Mouse (Mus musculus): ENCODE results near the gene Arhgap9. TPM values are rescaled to one million over a fixed set of nuclear protein-coding genes. Genes with fewer than 3 reads are reported as not detected.
A peak's percentile ranks its signal among the peaks of the same experiment; 100 is the strongest.

Arhgap9 gene
- total RNA-seq, 4 experiments from 2014 or later, result 2.2 to 5.0 (median 3.6) TPM

DNA sequence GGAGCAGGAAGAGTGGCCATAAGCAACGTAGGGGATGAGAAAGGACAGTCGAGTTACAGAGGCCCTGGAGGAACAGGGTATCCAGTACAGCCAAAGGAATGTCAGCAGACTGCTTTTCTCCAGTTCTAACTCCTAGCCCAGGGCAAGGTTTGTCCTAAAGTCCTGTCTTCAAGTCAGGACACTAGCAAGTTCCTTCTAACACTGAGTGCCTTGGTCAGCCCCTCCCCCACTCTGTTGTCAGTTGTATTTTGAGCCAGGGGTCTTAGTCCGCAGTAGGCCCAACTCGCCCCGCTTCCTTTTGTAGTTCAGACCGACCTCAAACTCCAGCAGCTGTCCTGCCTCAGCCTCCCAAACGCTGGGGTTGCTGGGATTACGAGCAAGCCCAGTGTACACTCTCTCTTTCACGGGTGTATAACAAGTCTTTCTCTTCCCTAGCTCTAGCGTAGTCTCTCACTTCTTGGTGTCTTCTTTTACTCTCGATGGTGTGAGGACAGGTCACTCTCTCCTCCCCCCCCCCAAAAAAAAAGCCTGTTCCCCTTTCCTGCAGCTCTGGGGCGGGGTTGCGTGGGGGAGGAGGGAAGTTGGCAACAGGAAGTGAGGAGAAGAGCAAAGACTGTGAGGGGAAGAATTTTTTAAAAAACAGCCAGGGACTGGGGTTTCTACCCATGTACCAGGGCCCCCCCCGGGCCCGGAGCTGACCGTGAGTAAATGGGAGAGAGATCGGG is 1.5 kb downstream of the Arhgap9 start:
- DNase-seq, result no peak

DNA sequence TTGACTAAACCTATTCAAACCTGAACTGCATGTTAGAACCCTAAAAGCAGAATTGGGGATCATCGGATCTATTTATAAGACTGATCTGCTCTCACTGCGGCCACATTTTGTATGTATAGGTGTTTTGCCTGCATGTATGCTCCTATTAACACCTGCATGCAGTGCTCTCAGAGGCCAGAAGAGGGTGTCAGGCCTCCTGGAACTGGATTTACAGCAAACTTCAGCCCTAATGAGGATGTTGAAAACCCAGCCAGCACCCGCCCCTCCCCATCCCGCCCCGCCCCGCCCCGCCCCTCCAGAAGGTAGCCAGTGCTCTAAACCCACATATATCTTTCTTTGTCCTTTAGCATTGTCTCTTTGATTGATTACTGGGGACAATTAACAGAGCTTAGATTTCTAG is 2.7 kb downstream of the Arhgap9 start:
- no peak for DNase-seq

DNA sequence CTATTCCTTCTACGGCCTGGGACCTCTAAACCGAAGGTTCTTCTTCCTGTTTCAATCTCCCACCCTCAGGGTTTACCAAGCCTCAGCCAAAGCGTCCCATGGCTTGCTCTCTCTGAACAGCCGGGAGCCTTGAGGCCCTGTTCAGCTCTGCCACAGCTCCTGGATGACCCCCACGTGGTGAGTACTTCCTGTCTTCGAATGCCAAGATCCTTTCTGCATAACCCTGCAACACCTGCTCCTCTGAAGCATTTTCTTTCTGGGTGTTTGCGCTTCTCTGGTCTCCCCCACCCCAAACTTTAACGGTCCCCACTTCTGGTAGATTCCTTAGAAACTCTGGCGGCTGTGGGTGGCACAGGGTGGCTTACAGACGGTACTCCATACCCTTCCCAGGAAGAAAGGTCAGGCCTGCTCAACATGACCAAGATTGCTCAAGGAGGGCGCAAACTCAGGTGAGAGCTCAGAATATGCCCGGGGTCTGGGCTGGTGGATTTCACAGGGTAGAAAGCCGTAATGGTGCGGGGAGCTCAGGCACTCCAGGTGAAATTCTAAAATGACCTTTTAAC is 3.8 kb downstream of the Arhgap9 start:
- no peak for DNase-seq

DNA sequence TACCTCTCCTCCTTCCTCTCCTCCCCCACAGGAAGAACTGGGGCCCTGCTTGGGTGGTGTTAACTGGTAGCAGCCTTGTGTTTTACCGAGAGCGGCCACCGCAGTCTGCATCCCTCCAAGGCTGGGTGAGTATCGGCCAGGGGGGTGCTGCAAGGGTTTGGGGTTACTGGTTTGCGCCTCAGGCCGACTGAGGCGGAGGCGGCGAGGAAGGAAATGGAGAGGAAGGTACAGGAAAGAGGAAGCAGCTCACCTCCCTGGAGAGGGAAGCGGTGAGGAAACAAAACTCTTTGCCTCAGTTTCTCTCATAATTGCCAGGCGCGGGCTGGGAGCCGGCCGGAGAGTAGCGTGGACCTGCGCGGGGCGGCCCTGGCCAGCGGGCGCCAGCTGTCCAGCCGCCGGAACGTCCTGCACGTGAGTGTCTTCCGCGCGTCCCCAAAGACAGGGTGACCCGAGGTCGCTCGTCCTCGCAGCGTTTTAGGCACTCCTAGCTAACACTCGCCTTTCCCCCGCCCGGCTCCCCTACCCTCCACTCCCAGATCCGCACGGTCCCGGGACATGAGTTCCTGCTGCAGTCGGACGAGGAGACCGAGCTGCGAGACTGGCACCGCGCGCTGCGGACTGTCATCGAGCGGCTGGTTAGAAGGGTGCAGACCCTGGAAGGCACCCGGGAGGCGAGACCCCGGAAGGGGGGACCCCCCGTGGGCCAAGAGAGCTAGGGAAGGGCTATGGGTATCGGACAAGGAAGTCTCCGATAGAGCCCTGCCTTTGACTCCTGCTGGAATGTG is 4.4 kb downstream of the Arhgap9 start:
- DNase-seq, result no peak

DNA sequence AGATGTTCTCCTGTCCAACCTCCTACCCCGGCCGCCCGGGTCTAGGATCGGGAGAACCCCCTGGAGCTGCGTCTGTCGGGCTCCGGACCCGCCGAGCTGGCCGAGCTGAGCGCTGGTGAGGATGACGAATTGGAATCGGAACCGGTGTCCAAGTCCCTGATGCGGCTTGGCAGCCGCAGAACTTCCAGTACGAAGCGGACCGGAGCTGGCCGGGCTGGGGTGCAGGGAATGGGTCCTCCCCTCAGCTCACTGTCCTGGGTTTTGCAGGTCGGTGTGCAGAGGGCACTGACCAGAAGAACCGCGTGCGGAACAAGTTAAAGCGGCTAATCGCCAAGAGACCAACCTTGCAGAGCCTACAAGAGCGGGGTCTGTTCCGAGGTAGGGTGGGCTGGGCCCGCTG is 5.1 kb downstream of the Arhgap9 start:
- DNase-seq, result no peak

DNA sequence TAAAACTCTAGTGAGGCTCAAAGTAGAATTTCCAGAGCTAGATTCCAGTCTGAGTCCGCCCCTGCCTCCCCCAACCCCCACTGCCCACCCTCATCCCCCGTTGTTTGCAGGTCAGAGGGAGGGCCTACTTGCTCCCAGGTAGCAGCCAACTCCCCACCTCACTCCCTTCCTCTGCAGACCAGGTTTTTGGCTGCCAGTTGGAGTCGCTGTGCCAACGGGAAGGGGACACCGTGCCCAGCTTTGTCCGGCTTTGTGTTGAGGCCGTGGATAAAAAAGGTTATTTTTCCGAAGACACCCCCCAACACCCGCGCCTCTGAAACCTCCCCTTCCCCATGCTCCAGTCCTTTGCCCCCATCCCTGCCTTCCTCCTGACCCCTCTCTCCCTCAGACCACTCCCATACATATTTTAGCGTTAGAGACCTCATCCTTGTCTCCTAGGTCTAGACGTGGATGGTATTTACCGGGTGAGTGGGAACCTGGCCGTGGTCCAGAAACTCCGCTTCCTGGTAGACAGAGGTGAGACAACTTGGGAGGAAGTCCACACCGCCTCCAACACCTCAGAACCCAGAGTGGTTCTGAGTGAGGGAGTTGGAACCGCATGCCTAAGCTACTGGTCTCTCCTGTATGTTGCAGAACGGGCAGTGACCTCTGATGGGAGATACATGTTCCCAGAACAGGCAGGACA is 5.8 kb downstream of the Arhgap9 start:
- DNase-seq, result no peak

DNA sequence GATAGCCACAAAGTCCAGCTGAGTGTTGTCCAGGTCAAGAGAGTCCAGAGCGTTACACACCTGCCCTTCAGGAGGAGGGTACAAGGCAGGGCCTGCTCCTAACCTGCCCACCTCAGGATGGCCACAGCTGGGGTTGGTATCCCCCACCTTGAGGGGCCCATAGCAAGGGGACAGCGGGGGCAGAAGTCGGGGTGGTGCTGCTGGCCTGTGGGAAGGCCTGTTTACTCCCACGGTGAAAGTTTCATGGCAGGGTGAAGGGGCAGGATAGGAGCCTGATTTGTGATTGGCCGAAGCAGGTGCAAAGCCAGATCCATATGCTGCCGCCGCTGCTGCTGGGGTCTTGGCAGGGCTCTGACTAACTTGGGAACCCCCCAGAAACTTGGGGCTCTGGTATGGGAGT is 8.4 kb downstream of the Arhgap9 start:
- DNase-seq, result no peak

DNA sequence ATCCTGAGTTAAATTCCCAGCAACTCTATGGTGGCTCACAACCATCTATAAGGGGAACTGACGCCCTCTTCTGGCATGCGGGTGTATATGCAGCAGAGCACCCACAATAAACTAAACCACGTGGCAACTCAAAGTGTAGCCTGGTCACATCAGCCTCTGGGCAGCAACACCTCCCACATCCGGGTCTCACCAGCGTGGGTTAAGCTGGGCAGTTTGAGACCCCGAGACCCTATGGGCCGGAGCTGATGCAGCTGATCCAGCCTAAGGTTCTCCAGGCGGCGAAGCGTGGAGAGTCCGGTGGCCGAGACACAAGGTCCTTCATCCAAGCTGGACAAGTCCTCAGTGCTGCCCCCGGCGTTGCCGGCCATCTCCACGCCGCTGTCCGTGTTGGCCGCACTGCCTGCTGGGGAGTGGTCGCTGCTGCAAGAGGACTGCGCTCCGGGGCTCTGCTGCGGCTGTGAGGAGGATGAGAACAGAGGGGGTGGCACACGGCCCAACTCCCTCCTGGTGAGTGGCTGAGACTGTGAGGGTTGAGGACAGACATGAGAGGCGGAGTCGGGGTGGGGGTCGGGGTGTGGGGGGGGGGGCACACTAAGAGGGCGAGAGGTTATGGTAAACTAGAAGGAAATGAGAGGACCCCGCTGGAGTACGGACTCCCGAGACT is 10.6 kb downstream of the Arhgap9 start:
- no peak for DNase-seq

DNA sequence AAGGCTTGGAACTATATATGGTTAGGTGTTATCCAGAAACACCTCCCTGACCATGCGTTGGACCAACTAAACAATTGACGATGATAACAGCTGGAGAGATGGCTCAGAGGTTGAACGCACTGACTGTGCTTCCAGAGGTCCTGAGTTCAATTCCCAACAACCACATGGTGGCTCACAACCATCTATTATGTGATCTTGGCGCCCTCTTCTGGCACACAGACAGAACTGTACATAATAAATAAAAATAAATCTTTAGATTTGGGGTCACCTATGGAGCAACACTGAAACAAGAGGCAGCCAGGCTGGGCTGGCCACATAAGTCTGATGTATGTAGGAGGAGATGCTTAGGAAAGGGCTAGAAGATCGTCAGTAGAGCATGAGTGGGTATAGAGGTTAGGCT is 11.4 kb downstream of the Arhgap9 start:
- no peak for DNase-seq

DNA sequence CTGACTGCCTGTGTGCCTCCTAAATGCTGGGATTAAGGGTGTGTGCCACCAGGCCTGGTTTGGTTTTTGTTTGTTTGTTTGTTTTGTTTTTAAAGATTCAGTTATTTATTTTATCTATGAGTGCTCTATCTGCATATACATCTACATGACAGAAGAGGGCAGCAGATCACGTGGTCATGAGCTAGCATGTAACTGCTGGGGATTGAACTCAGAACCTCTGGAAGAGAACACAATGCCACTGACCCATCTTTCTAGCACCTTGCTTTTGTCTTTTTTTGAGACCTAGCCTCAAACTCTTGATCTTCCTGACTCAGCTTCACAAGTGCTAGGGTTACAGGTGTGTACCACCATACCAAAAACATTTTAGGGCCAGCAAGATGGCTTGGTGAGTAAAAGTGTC is 13.5 kb downstream of the Arhgap9 start:
- DNase-seq, result no peak

DNA sequence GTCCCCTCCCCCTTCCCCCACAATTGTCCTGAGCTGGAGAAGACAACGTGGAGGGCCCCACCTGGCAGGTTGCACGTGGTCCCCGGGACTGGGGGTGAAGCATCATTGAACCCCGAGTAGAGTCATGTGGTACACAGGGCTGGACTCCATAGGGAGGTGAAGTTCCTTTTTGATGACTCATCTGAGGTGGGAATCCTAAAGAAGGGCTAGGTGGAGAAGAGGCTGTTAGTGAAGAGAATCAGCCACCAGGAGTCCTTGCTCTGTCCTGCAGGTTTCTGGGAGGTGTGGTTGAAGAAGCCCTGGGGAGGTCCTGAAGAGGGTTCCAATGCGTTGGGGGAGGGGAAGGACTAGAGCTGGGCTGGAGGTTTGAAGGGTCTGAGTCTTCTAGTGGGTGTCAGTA is 15.2 kb downstream of the Arhgap9 start:
- DNase-seq, result no peak

DNA sequence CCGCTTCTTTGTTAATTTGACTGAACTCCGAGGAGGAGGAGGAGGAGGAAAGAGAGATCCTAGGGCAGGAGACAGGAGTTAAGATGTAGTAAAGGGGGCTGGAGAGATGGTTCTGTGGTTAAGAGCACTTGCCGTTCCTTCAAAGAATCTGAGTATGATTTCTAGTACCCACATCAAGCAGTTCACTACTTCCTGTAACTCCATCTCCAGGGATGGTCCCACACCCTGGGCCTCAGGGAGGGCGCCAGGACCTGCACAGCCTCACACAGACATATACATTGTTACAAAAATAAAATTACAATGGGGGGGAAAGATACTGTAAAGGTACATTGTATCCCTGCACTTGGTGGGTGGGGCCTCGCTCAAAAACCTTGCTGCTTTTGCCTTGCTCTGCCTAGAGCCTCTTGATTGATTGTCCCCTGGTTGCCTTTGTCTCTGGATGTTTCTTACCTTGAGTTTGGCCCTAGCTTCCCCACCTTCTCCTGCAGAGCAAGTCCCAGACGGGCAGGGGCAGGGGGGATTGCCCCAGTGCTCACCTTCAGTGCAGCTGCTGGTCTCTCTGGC is 15.9 kb downstream of the Arhgap9 start:
- DNase-seq, result no peak

DNA sequence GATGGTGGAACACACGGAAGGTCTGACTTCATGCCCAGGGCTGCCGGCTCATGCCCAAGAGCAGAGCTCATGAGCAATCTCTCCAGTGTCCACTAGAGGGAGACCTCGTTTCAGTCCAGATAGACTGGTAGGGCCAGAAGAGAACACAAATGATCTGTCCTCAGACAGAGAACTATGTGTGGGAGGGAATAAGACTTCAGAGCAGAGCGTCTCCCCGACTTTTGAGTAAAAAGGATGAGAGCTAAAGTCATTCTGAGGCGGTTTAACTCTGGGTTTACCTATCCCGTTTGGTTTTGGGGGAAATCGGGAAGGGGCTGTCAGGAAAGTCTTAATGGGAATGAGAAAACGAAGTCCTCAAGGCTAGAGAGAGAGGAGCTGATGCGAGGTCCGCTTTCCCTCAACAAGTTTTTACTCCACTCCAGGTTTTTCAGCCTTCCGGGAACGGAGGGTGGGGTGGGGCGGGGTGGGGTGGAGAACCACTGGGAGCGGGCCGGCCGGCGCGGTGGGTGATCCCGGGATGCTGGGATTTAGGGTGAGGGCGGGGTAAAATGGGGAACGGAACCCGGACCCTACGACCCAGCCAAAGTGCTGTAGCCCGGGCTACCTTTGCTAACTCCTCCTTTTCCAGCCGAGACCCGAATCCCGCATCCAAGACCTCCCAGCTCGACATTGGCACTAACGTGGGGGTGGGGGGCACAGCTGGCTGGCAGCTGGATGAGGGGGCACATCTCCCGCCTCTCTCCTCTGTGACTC is 17.3 kb downstream of the Arhgap9 start:
- peak; percentile 80 for DNase-seq

DNA sequence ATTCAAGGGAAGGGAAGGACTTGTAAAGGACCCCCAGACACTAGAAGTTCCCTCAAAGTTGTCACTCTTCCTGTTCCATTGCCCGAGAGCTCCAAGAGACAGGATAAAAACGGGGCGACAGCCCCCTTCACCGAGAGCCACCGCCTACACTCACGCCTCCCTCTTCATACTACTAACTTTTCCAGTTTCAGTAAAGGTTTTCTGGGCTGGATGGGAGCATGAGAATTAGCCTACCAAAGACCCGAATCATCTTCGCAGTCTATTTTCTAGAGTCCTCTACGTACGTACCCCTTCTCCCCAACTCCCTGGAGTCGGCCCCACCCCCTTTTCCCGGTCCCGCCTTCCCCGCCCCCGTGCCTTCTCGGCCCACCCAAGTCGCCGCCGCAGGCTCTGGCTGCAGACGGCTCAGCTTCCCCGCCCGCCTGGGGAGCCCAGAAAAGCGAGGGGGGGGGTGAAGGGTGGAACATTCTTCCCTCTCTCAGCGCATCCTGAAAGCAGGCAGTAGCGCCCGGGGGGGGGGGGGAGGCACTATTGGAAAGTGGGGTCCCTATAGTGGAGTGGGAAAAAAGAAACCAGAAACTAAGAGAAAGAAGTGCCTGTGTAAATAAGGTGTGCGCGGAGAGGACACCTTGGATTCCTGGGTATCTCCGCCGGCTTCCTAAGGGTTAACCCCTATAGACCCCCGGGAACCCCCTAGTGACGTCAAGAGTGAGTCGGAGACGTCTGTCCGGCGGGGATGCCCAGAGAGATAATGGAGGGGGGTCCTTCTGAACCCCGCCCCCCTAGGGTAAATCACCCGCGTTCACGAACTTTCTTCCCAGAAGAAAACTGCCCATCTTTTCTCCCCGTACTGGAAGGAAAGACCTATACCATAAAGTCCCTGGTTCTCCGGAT is 18.2 kb downstream of the Arhgap9 start:
- no peak for DNase-seq

DNA sequence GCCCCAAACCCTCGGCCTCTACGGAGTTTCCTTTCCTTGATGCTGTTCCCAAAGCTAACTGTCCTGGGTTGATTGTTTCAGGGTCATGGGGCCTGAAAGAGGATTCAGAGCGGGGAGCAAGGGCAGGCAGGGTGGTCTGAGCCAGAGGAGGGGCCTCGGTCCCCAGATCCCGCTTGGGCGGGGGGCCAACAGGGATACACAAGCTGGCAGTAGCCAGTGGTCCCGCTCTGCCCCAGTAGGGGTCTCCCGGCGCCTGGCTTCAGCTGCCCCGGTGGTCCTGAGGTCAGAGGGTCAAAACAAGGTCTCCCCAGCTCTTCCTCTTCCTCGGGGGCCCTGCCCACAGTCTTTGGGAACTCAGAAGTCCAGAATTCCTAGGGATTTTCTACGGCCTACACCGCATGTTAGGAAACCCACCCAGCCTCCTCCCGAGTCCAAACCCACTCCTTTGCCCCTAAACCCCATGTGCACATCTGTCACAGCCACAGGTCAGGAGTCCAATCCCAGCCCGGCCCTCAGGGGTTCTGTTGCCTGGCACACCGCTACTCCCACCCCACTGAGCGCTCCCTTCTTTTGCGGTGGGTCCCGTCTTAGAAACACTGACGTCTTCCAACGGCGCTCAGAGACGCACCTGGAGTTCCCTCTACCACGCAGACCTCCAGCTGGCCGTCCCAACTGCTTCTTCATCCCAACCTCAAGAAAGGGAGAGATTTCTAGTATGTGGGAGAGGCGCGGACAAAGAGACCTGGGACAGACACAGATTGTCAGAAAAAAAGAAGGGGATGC is 19.0 kb downstream of the Arhgap9 start:
- no peak for DNase-seq

DNA sequence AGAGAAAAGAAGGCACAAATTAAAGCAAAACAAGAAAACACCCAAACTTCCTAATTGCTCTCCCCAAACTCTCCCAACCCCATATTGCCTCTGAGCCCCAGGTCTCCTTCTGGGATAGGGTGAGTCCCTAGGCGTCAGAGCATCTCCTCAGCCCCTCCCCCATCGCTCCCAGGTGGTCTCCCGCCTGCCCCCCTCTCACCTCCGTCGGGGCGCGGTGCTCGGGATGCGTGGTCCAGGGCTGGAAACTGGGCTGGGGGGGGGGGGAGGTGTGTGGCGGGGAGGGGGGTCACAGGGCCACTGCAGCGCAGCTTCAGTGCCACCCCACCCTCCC is 19.6 kb downstream of the Arhgap9 start:
- DNase-seq, result no peak

DNA sequence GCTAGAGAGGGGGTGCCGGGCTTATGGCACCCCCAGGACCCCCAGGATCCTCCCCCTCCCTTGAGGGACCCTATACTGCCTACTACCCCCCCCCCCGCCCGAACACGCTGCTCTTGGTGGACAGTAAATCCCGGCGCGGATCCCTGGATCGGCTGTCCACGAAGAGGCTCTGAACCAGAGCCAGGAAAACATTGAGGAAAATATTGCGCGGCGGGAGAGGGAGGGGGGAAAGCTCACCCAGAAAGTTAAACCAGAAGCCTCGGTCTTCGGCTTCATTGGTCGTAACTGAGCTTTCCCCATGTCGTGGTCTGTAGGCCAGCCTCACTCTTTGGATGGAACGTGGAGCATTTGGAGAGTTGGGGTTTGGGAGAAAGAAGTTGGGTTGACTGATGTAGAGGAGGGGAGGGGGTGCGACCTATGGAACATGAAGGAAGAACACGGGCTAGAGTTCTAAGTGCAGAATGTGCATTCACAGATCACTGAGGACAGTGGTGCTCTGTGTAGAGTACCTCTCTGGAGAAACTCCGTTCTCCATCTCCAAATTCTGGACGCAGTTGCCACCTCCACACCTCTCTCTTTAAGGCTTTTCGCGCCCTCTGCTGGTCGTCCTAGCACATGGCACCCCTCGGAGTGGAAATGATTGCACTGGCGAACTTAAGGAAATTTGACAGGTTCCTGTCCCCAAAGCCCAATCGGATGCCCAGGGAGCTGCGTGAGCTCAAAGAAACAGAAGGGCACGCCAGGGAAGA is 20.3 kb downstream of the Arhgap9 start, which contains the start of gene Gli1:
Gene Gli1, minus strand, starts transcription at position 84 of the 749 bp plus-strand sequence.
- DNase-seq, result peak; percentile 73

DNA sequence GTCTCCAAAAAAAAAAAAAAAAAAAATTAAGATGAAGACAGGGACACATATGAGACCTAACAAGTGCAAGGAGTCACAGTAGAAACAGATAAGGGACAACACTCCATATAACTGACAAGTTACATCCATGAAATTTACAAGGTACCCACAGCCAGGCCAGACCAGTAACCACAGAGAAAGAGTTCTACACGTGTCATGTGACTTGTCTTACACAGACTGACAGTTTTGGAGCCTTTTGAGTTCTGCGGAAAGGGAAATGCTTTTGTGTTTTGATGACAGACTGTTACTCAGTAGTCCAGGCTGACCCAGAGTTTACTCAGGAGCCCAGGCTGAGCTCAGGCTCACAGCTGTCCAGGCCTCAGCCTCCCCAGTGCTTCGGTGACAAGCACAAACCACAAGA is 21.3 kb downstream of the Arhgap9 start:
- DNase-seq, result no peak

DNA sequence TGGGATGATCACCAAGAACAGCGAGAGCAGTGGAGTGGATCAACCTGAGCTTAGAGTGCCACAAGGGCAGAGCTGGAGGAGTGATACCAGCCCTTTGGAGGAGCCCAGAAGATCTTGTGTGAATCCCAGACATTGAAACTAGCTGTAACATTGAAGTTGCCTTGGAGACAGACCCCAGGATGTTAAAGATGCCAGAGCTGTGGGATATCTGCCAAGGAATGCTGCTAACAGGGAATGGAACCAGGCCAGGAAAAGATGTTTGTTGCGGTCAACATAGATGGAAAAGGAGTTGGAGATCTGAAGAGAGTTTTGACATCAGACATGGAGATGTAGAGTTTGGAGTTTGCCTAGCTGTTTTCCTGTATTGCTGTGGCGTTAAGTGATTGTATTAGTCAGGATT is 24.4 kb downstream of the Arhgap9 start:
- DNase-seq, result no peak

Measured in adrenal gland, adult 8-10 months (tissue).